Mouse (Mus musculus) neutrophil, adult 65 days (primary cell): Measurements from ENCODE around the gene Shkbp1. TPM values are rescaled to one million over a fixed set of nuclear protein-coding genes. Genes with fewer than 3 reads are reported as not detected.

ENCODE experiments used
- total RNA-seq: library from RNA; stranded (reverse); gene quantifications from 2 replicates; pipeline ENCODE4 v1.2.4, GENCODE M21; 2023

Gene Shkbp1
- 103 and 111 TPM in 2 replicates for total RNA-seq

DNA sequence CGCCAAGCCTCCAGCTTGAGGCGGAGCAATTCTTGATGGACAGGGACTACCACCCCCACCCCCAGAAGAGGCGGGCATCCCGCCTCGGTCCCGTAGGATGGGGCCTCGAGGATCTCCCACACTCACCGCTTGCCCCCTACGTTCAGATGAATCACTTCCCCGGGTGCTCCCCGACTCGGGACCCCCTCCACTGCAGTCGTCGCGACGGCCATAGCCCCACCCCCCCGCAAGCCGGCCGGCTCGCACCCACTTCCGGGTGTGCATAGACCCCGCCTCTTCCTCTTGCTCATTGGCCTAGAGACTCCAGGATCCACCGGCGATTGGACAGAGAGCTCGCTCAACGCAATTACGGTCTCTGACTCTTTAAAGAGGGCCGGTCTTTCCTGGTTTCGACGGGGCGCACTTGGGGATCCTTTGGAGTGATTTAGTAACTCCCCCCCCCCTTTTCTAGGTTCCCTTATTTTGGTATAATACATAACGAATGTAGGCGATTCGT, at the start of gene Shkbp1:
Gene Shkbp1, minus strand, starts transcription at position 275 of the 496 bp plus-strand sequence.

DNA sequence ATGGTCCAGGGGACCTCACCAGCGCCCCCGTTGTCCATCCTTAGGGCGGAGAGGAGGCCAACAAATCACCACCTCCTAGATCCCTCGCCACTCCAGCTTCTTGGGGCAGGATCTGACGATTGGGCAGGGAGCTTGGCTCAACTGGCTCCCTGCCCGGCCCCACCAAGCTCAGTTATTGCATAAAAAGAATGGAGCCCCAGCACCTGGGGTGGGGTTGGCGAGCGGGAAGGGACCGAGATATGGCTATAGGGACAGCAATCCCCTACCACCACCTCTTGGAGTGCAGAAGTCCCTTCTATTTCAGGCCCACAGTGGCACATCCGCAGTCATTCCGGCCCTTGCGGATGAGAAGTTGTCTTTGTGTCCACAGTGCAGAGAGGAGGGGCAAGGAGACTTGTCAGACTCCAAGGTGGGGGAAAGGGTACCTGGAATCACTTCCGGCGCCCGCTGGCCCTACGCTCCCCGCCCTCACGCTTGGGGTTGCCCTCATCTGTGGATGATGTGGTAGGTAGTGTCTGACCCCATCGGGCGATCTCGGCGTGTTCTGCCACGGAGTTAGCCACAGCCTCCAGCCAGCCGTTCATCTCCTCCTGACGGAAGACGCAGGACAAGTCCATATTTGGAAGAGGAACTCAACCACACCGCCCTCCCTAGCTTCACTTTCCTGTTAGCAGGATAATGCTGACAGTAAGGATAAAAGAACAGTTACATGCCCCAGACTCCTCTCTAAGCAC, 1.2 kb upstream of the Shkbp1 start, which contains the start of gene Gm20479:
Gene Gm20479, minus strand, starts transcription at position 559 of the 734 bp plus-strand sequence.

DNA sequence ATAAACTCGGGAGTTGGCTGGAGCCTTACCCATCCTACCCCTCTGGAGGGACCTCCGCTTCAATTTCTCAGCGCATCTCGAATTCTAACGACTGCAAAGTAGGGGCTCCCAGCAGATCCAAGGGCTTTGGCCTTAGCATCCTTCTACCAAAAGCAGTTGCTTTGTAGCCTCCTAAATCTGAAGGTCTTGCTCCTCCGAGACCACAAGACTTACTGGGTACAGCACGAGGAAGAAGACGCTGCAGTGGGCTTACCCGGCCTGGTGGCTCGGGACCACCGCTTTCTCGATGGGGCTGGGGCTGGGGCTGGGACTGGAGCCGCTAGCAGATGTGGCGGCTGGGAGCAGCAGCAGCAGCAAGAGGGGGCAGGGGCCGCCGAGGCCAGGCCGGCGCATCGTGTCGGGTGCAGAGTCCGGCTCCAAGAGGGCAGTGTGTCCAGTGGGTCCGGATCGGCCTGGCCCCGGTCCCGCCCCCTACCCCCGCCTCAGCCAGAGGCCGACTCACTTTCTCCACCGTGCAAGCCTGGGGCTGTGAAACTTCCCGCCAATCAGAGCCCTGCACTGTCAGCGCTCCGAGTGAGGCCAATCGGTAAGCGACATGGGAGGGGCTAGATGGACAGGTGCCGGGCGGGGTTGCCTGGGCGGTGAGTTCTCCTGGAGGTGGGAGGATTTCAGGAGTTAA, 18.5 kb downstream of the Shkbp1 start, which contains the start of gene Ltbp4:
Gene Ltbp4, minus strand, starts transcription at position 518 of the 679 bp plus-strand sequence.

Other genes with a start within 250 kb of the Shkbp1 start
- gene Cyp2f2, start 236.1 kb downstream of the Shkbp1 start, total RNA-seq = not detected in 2 replicates
- gene Cyp2t4, start 202.3 kb downstream of the Shkbp1 start, total RNA-seq = not detected in 2 replicates
- gene Egln2, start 189.2 kb downstream of the Shkbp1 start, total RNA-seq = 33.3 and 43.6 TPM in 2 replicates
- 114 TPM in 2 replicates for gene Rab4b, start 177.1 kb downstream of the Shkbp1 start, total RNA-seq
- not detected in 2 replicates for gene Gm21983, start 174.9 kb downstream of the Shkbp1 start, total RNA-seq
- not detected in 2 replicates for gene Mia, start 174.9 kb downstream of the Shkbp1 start, total RNA-seq
- 0.84 and 3.4 TPM in 2 replicates for gene BC024978, start 160.2 kb downstream of the Shkbp1 start, total RNA-seq
- 32.2 and 32.3 TPM in 2 replicates for gene Snrpa, start 159.7 kb downstream of the Shkbp1 start, total RNA-seq
- 16.1 and 23.6 TPM in 2 replicates for gene Itpkc, start 127.4 kb downstream of the Shkbp1 start, total RNA-seq
- gene Coq8b, start 123.0 kb downstream of the Shkbp1 start, total RNA-seq = 23.7 and 25.7 TPM in 2 replicates
- 3.2 and 3.3 TPM in 2 replicates for gene Numbl, start 97.6 kb downstream of the Shkbp1 start, total RNA-seq
- gene Ltbp4, start 18.3 kb downstream of the Shkbp1 start, total RNA-seq = 0.11 and 0.16 TPM in 2 replicates
- gene Gm20479, start 1.4 kb upstream of the Shkbp1 start, total RNA-seq = 0.84 and 20.0 TPM in 2 replicates
- 0.09 TPM in 1 of 2 replicates, not detected in the other for gene Sptbn4, start 91.7 kb upstream of the Shkbp1 start, total RNA-seq
- 12.3 and 21.6 TPM in 2 replicates for gene Blvrb, start 92.0 kb upstream of the Shkbp1 start, total RNA-seq
- gene Sertad3, start 117.7 kb upstream of the Shkbp1 start, total RNA-seq = 25.7 and 30.8 TPM in 2 replicates
- 42.4 and 47.3 TPM in 2 replicates for gene Sertad1, start 130.9 kb upstream of the Shkbp1 start, total RNA-seq
- 0.41 and 0.88 TPM in 2 replicates for gene Prx, start 143.3 kb upstream of the Shkbp1 start, total RNA-seq
- 0.35 TPM in 1 of 2 replicates, not detected in the other for gene Hipk4, start 167.2 kb upstream of the Shkbp1 start, total RNA-seq
- 19.1 and 19.8 TPM in 2 replicates for gene Pld3, start 197.2 kb upstream of the Shkbp1 start, total RNA-seq
- 11.5 and 13.0 TPM in 2 replicates for gene 2310022A10Rik, start 197.2 kb upstream of the Shkbp1 start, total RNA-seq
- 126 and 159 TPM in 2 replicates for gene Akt2, start 235.5 kb upstream of the Shkbp1 start, total RNA-seq